Mouse (Mus musculus): ENCODE measurements around the gene Ppp4r3b.

The Ppp4r3b gene

GRCm38 (mm10) chr11:29172563-29173124 is at the start of gene Ppp4r3b:
Gene Ppp4r3b, plus strand, starts transcription at chr11:29172890.
- peak; percentile 96 to 97 for DNase-seq

- DNase-seq: peak in 1 of 2 experiments; percentile 13
Measured at GRCm38 (mm10) chr11:29129862-29130384, 42.8 kb upstream of the Ppp4r3b start.

- DNase-seq: peak; percentile 91 to 92
Measured at GRCm38 (mm10) chr11:29130385-29131355, 42.0 kb upstream of the Ppp4r3b start, which contains the start of gene Pnpt1. Gene Pnpt1, plus strand, starts transcription at chr11:29130744.

GRCm38 (mm10) chr11:29140671-29141070 is 32.0 kb upstream of the Ppp4r3b start:
- DNase-seq: no peak

GRCm38 (mm10) chr11:29148901-29149300 is 23.8 kb upstream of the Ppp4r3b start:
- no peak for DNase-seq

- DNase-seq: no peak
Measured at GRCm38 (mm10) chr11:29163569-29163968, 9.1 kb upstream of the Ppp4r3b start.

GRCm38 (mm10) chr11:29171959-29172391 is 715 bp upstream of the Ppp4r3b start:
- peak; percentile 72 to 73 for DNase-seq

GRCm38 (mm10) chr11:29173125-29173631 is 488 bp downstream of the Ppp4r3b start:
- DNase-seq: peak; percentile 65 to 79

- DNase-seq: no peak
Measured at GRCm38 (mm10) chr11:29173706-29174436, 1.2 kb downstream of the Ppp4r3b start.

- no peak for DNase-seq
Measured at GRCm38 (mm10) chr11:29179319-29179718, 6.6 kb downstream of the Ppp4r3b start.

- DNase-seq: peak; percentile 63 to 76
Measured at GRCm38 (mm10) chr11:29180657-29181056, 8.0 kb downstream of the Ppp4r3b start.

- DNase-seq: no peak
Measured at GRCm38 (mm10) chr11:29181751-29182150, 9.1 kb downstream of the Ppp4r3b start.

GRCm38 (mm10) chr11:29188981-29189380 is 16.3 kb downstream of the Ppp4r3b start:
- no peak for DNase-seq

- no peak for DNase-seq
Measured at GRCm38 (mm10) chr11:29203653-29204052, 31.0 kb downstream of the Ppp4r3b start.

- no peak for DNase-seq
Measured at GRCm38 (mm10) chr11:29209774-29210173, 37.1 kb downstream of the Ppp4r3b start.

GRCm38 (mm10) chr11:29216196-29216595 is 43.5 kb downstream of the Ppp4r3b start:
- DNase-seq: no peak

GRCm38 (mm10) chr11:29219055-29219454 is 46.4 kb downstream of the Ppp4r3b start:
- no peak for DNase-seq

- no peak for DNase-seq
Measured at GRCm38 (mm10) chr11:29222310-29222709, 49.6 kb downstream of the Ppp4r3b start.

GRCm38 (mm10) chr11:29224754-29225153 is 52.1 kb downstream of the Ppp4r3b start:
- no peak for DNase-seq

GRCm38 (mm10) chr11:29228957-29229356 is 56.3 kb downstream of the Ppp4r3b start:
- no peak for DNase-seq

- no peak for DNase-seq
Measured at GRCm38 (mm10) chr11:29233569-29233968, 60.9 kb downstream of the Ppp4r3b start.

GRCm38 (mm10) chr11:29237364-29237763 is 64.7 kb downstream of the Ppp4r3b start:
- no peak for DNase-seq

- no peak for DNase-seq
Measured at GRCm38 (mm10) chr11:29238047-29238446, 65.4 kb downstream of the Ppp4r3b start.
